Mouse (Mus musculus) megakaryocyte, embryonic 14.5 days (primary cell): ENCODE measurements around the gene Dctn3.

Source experiments
- FLI1 ChIP-seq: IDR thresholded peaks from 2 replicates; pipeline ENCODE4 v1.6.1; 2012; ENCODE audit warnings: low read length, inconsistent platforms, mixed read lengths
- GATA1 ChIP-seq: IDR thresholded peaks from 3 replicates; pipeline ENCODE4 v1.6.1; 2012; ENCODE audit warnings: mixed read lengths, low read length, inconsistent platforms, borderline replicate concordance

- no peak for TF ChIP-seq GATA1
- TF ChIP-seq FLI1 = no peak
Measured at GRCm38 (mm10) chr4:41758021-41758420, 35.1 kb upstream of the Dctn3 start.
